Mouse (Mus musculus) ES-E14 (cell line): ENCODE measurements around the gene Abcb1b. TPM values are rescaled to one million over a fixed set of nuclear protein-coding genes. Genes with fewer than 3 reads are reported as not detected.
A peak's percentile ranks its signal among the peaks of the same experiment; 100 is the strongest.
"Not testable (repeated sequence)": the region's sequence is repeated elsewhere in the genome, so short reads cannot be mapped to it uniquely, and the experiment has no call there.

Experiments
- DNase-seq: peaks from one replicate; pipeline ENCODE4 v3.0.0-alpha.2; 2013; ENCODE audit warnings: low read depth, low spot score
- H3K27ac ChIP-seq: 2 replicates; pipeline ENCODE4 v1.5.1; 2012; ENCODE audit warnings: low read depth, mild to moderate bottlenecking, low read length, moderate library complexity, mixed read lengths; ENCODE audit not compliant: poor library complexity, insufficient read depth, severe bottlenecking
- H3K36me3 ChIP-seq: 2 replicates; pipeline ENCODE4 v1.6.1; 2012; ENCODE audit warnings: mild to moderate bottlenecking, low read length, moderate library complexity, mixed read lengths; ENCODE audit not compliant: control insufficient read depth, poor library complexity, insufficient read depth, severe bottlenecking
- H3K4me1 ChIP-seq, 2 experiments: fragments of 150-350 bp in 1 of 2; sonication (generic) in 1 of 2; 2 replicates each; pipeline ENCODE4 v1.6.1; 2012; ENCODE audit warnings: low read length in 2 of 2, mild to moderate bottlenecking in 1 of 2, mixed read lengths in 1 of 2; ENCODE audit not compliant: control insufficient read depth in 2 of 2, insufficient read depth in 2 of 2, poor library complexity in 1 of 2
- H3K4me3 ChIP-seq, 2 experiments: fragments of 150-350 bp in 1 of 2; sonication (generic) in 1 of 2; 2 replicates each; pipeline ENCODE4 v1.5.1; 2012; ENCODE audit warnings: low read length in 2 of 2, low read depth in 1 of 2, mild to moderate bottlenecking in 1 of 2, mixed read lengths in 1 of 2; ENCODE audit not compliant: insufficient read depth in 1 of 2, poor library complexity in 1 of 2, severe bottlenecking in 1 of 2
- H3K9ac ChIP-seq: 2 replicates; pipeline ENCODE4 v1.6.1; 2012; ENCODE audit warnings: low read depth, mild to moderate bottlenecking, low read length, mixed read lengths; ENCODE audit not compliant: poor library complexity, insufficient read depth, severe bottlenecking
- H3K9me3 ChIP-seq: fragments of 150-350 bp; sonication (generic); 2 replicates; pipeline ENCODE4 v1.6.1; 2012; ENCODE audit warnings: low read depth, mild to moderate bottlenecking, low read length; ENCODE audit not compliant: control insufficient read depth, insufficient read depth
- CHD2 ChIP-seq: IDR thresholded peaks from 2 replicates; pipeline ENCODE4 v1.6.1; 2014; ENCODE audit warnings: mild to moderate bottlenecking, low read depth, low read length, inconsistent platforms
- HCFC1 ChIP-seq: IDR thresholded peaks from 2 replicates; pipeline ENCODE4 v1.6.1; 2012; ENCODE audit warnings: low read length, inconsistent platforms, borderline replicate concordance; ENCODE audit not compliant: insufficient read depth
- MAFK ChIP-seq: IDR thresholded peaks from 2 replicates; pipeline ENCODE4 v1.6.1; 2014; ENCODE audit warnings: mild to moderate bottlenecking, low read depth, low read length, inconsistent platforms; ENCODE audit not compliant: insufficient read depth
- ZC3H11A ChIP-seq: IDR thresholded peaks from 2 replicates; pipeline ENCODE4 v1.6.1; 2012; ENCODE audit warnings: low read depth, mild to moderate bottlenecking, inconsistent platforms, low read length, borderline replicate concordance
- ZNF384 ChIP-seq: IDR thresholded peaks from 2 replicates; pipeline ENCODE4 v1.6.1; 2012; ENCODE audit warnings: low read depth, low read length, inconsistent platforms
- in situ Hi-C, 2 experiments: fragments of 600-800 bp; cut with MboI; formaldehyde crosslinking; loops; one replicate each; pipeline ENCODE4 v1.15.1; 2025; ENCODE audit warnings: low sequenced_read_pairs in 2 of 2, inconsistent platforms in 1 of 2; ENCODE audit not compliant: unreplicated experiment in 2 of 2
- total RNA-seq: library from RNA; depleted of rRNA; stranded (reverse); fragments of 300-350 nt; gene quantifications from 2 replicates; pipeline ENCODE4 v1.2.3, GENCODE M21; 2012

The Abcb1b gene
- total RNA-seq, 1 experiment: 72.2 TPM

DNA sequence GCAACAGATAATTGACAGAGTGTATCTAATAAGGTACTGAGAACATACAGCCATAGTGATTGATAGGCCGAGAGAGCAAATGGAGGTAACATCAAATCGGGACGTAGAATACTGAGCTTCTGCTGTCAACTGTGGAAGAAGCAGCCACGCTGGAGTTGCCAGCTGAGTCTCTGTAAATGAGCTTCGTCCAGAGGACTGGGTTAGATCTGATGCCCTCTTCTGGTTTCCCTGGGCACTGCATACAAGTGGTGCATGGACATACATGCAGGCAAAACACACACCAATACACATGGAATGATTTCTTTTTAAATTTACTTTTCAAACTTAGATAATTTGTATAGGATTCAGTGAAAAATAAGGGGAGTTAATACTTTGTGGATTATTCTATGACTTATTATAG lies 42.9 kb downstream of the Abcb1b start:
- in situ Hi-C loops: no loop called here
- H3K4me1 ChIP-seq: no peaks in the 10 kb centered on the region
- no peaks in the 10 kb centered on the region; the same call in 1 of the 2 replicates for H3K36me3 ChIP-seq
- no peak overlapping the region for H3K9ac ChIP-seq
- no peaks in the 10 kb centered on the region for H3K9me3 ChIP-seq
- H3K4me3 ChIP-seq: no peak overlapping the region
- H3K27ac ChIP-seq: no peak overlapping the region
- TF ChIP-seq ZC3H11A (peak; percentile 85; the same call in 1 of the 2 replicates), ZNF384 (no peak)
- DNase-seq: peak; percentile 58

DNA sequence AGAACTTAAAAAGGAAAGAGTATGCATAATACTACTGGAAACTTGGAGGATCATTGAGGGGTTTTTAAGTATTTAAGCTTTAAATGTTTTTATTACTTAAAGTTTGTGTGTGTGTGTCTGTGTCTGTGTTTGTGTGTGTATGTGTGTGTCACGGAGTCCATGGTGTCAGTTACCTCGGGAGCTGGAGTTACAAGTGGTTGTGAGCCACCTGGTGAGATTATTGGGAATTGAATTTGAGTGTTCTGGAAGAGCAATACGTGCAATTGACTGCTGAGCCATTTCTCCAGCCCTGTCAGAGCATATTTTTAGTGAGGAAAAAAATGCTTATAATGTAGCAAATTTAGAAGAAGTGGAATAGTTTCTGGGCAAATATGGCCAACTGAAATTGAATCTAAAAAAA lies 44.9 kb downstream of the Abcb1b start:
- in situ Hi-C loops: no loop called here

DNA sequence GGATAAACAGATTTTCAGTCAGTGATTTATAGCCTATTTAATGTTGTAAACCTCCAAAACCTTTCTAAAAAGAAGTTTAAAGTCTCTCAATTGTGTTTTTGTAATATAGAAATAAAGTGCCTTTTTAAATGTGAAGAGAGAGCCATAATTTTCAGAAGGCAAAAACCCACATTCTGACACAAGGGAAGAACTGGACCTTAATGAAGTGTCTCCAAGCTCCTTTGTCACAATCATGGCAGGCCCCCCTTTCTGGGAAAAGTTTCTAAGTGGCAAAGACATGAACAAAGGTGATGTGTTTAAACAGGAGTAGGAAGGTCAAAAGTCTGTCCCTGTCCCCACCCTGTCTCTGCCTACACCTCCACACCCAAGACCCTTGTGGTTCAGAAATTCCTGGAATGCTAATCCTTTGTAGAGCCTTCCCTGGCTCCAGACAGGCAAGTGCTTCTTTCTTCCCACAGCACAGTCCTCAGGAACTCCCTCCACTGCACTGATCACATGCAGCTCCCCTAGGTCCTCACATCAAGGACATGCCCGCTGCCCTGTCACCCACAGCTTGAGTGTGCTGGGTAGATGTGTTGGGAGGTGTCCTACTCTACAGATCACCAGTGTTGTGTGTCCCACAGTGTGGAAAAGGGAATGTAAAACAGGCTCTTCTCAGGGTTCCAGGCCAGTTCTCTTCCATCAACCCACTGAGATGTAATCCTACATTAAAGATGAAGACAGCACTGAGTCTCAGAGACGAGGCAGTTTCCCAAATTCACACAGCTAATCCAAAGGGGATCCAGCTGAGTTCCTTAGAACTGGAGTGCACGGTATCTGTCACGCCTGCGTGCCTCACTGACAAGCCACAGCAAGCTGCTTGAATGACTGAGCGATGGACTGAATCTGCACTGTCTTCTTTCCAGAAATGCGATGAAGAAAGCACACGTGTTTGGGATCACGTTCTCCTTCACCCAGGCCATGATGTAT lies 50.9 kb downstream of the Abcb1b start:
- in situ Hi-C loops: not testable (repeated sequence)
- peak; percentile 35 for DNase-seq

More for the DNA sequence above, 44.9 kb downstream of the Abcb1b start:
- H3K9ac ChIP-seq: no peak overlapping the region
- no peaks in the 10 kb centered on the region; the same call in 1 of the 2 replicates for H3K36me3 ChIP-seq
- peaks cover 1 to 2% of the 10 kb centered on the region in 2 experiments; a peak in 3 of 4 replicates for H3K4me1 ChIP-seq
- no peak overlapping the region for H3K27ac ChIP-seq
- no peaks in the 10 kb centered on the region for H3K9me3 ChIP-seq
- H3K4me3 ChIP-seq: no peak overlapping the region
- DNase-seq: no peak
- no peak for TF ChIP-seq CHD2
- no peak for TF ChIP-seq MAFK
- no peak for TF ChIP-seq HCFC1
- no peak for TF ChIP-seq ZC3H11A
- TF ChIP-seq ZNF384: no peak

DNA sequence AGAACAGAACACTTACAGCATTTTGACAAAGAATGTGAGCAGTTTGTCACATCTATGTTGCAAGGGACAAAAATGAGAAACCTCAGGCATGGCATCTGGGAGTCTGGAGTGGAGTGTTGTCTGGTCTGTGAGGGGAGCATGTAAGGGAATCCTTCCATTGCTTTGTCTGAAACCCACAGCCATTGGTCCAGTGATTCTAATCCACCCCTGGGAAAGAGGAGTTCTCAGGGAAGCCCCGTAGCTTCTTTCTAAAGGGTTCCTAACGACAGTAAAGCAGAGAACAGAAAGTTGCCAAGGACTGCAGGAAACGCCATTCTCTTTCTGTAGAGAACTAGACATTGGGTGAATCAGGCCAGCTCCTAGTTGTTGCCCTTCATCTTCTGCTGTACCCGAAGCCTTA lies 52.9 kb downstream of the Abcb1b start:
- no peak for DNase-seq
- H3K36me3 ChIP-seq: no peaks in the 10 kb centered on the region; the same call in 1 of the 2 replicates
- in situ Hi-C loops: no loop called here
- H3K9me3 ChIP-seq: no peaks in the 10 kb centered on the region
- peaks cover 9 to 14% of the 10 kb centered on the region in 2 experiments; a peak in 3 of 4 replicates for H3K4me1 ChIP-seq
- H3K9ac ChIP-seq: peak overlapping the region; percentile 15; the same call in 1 of the 2 replicates
- TF ChIP-seq CHD2: no peak
- no peak for TF ChIP-seq ZC3H11A
- TF ChIP-seq HCFC1: no peak
- no peak for TF ChIP-seq ZNF384
- no peak for TF ChIP-seq MAFK
- H3K4me3 ChIP-seq: no peak overlapping the region
- no peak overlapping the region; the same call in 1 of the 2 replicates for H3K27ac ChIP-seq

More for the DNA sequence above, 50.9 kb downstream of the Abcb1b start:
- not testable (repeated sequence) for H3K36me3 ChIP-seq, H3K9me3 ChIP-seq, H3K4me3 ChIP-seq, H3K9ac ChIP-seq
- peaks cover 9 to 14% of the 10 kb centered on the region in 2 experiments; a peak in 3 of 4 replicates for H3K4me1 ChIP-seq
- peak overlapping the region; percentile 81 for H3K27ac ChIP-seq

DNA sequence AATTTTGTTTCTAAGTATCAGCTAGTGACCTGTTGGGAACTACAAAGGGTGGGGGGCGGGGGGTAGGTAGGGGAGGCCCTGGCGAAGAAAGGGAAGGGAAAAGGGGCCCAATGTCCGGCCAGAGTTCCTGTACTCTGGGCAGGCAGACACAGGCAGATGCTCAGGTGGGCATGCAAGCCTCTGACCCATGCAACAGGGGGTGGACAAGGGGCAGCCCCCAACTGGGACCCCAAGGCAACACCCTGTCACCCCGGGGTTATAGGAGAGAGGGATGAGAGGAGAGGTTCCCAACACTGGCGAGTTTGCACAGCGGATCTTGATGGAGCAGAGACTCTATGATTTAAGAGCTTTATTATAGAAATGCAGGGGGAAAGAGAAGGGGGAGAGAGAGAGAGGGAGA lies 59.3 kb downstream of the Abcb1b start:
- Histone ChIP-seq H3K4me1 (no peaks in the 10 kb centered on the region), H3K9ac (no peak overlapping the region), H3K4me3 (no peak overlapping the region), H3K36me3 (no peaks in the 10 kb centered on the region; the same call in 1 of the 2 replicates), H3K9me3 (no peaks in the 10 kb centered on the region), H3K27ac (no peak overlapping the region)
- no peak for TF ChIP-seq HCFC1
- TF ChIP-seq ZNF384: no peak
- no peak for TF ChIP-seq ZC3H11A
- TF ChIP-seq CHD2: no peak
- TF ChIP-seq MAFK: no peak
- DNase-seq: no peak
- in situ Hi-C loops: no loop called here
